In genomic region chr7:89392388-89392787, GRCm38 (mm10) we compare ENCODE assay signal across 21 mouse cellular contexts. TPM values are rescaled to one million over a fixed set of nuclear protein-coding genes. Genes with fewer than 3 reads are reported as not detected.
DNase-seq lines count a peak whose midpoint lies in the region; ATAC-seq and TF ChIP-seq lines count a peak whose summit lies in the region.
"Had no signal": no experiment of that assay in that cellular context is flagged by ENCODE, and none has a peak within 500 bp of the region (broad histone marks: within the 10 kb centered on the region; RNA-seq: fewer than 3 reads in every experiment).

No protein-coding gene starts in this region.

- H3K4me3 ChIP-seq in gastrocnemius, adult 2 months = peak overlapping the region; percentile 35
- no peak overlapping the region for H3K4me3 ChIP-seq in kidney, embryonic 16.5 days (ENCODE audit: low read length)
- H3K4me3 ChIP-seq: embryonic facial prominence, embryonic 10.5 days; heart, embryonic 15.5 days; hindbrain, embryonic 12.5 days; liver, embryonic 12.5 days had no signal

- no peak overlapping the region for H3K9ac ChIP-seq in kidney, embryonic 16.5 days (replicated peaks; ENCODE audit: low read length)
- H3K9ac ChIP-seq: heart, embryonic 15.5 days; hindbrain, embryonic 12.5 days; liver, embryonic 12.5 days; lung, embryonic 14.5 days had no signal

- no peak overlapping the region for H3K4me2 ChIP-seq in kidney, embryonic 16.5 days (replicated peaks; ENCODE audit: low read depth, low read length)
- H3K4me2 ChIP-seq: heart, embryonic 15.5 days; hindbrain, embryonic 12.5 days; liver, embryonic 12.5 days; lung, embryonic 14.5 days had no signal

- H3K27me3 ChIP-seq in kidney, embryonic 16.5 days (ENCODE audit: insufficient read depth, low read length) = no peaks in the 10 kb centered on the region
- H3K27me3 ChIP-seq: heart, embryonic 15.5 days; hindbrain, embryonic 12.5 days; liver, embryonic 12.5 days had no signal

- no peak for TF ChIP-seq CTCF in gastrocnemius, adult 2 months (IDR thresholded peaks at IDR 0.05)

- H3K9me3 ChIP-seq in kidney, embryonic 16.5 days (ENCODE audit: low read length) = no peaks in the 10 kb centered on the region
- H3K9me3 ChIP-seq: embryonic facial prominence, embryonic 10.5 days; G1E; heart, embryonic 15.5 days; hindbrain, embryonic 12.5 days; liver, embryonic 12.5 days had no signal

- H3K4me1 ChIP-seq in kidney, embryonic 16.5 days (ENCODE audit: insufficient read depth, low read length) = peaks cover 18% of the 10 kb centered on the region
- H3K4me1 ChIP-seq: embryonic facial prominence, embryonic 10.5 days; hindbrain, embryonic 12.5 days; liver, embryonic 12.5 days had no signal

- ATAC-seq in kidney, embryonic 16.5 days (ENCODE audit: low FRiP score, low TSS enrichment) = no peak
- ATAC-seq: activated CD4-positive, CD25-positive, alpha-beta regulatory T cell, adult 4 months; liver, embryonic 12.5 days had no signal

- no peak for DNase-seq in gastrocnemius, adult 2 months
- DNase-seq in gastrocnemius, postnatal 25 days = no peak
- DNase-seq in kidney, adult 9 months = peak; percentile 80
- DNase-seq in adipocyte (ENCODE audit: low spot score) = peak; percentile 54
- DNase-seq in adrenal gland, postnatal 36 days = peak; percentile 48 to 55
- no peak for DNase-seq in left cerebral cortex, adult 9 months (ENCODE audit: low spot score in 2 of 2)
- DNase-seq: cerebellum, adult 2 months; cerebellum, postnatal 36 days; left cerebral cortex, postnatal 4 days; lung, embryonic 14.5 days; lung, postnatal 4 days; right cerebral cortex, postnatal 4 days; thymus, postnatal 14 days had no signal

- H3K36me3 ChIP-seq in kidney, embryonic 16.5 days (ENCODE audit: insufficient read depth, low read length) = no peaks in the 10 kb centered on the region
- H3K36me3 ChIP-seq: G1E; heart, embryonic 15.5 days; hindbrain, embryonic 12.5 days; liver, embryonic 12.5 days had no signal

- H3K27ac ChIP-seq in gastrocnemius, adult 2 months = peak overlapping the region; percentile 71
- H3K27ac ChIP-seq in kidney, embryonic 16.5 days (ENCODE audit: low read length) = no peak overlapping the region
- H3K27ac ChIP-seq: embryonic facial prominence, embryonic 10.5 days; heart, embryonic 15.5 days; hindbrain, embryonic 12.5 days; kidney, postnatal 0 days; liver, embryonic 12.5 days had no signal

- intact Hi-C loops in gastrocnemius, adult 2 months (cut with DNase I) = no loop called here

- 72% methylated on average over 4 of the region's 4 CpGs for WGBS in kidney, embryonic 16.5 days

RNA-seq across cellular contexts. Expression of gene Tmem135, which starts 11.6 kb away (rescaled TPM):
- 10 to 100 TPM; 13.2 to 19.6 TPM for total RNA-seq in gastrocnemius, adult 2 months (2021)
- 10 to 100 TPM; 13.1 to 21.6 TPM for total RNA-seq in gastrocnemius, postnatal 25 days (2021)
- 37.6 and 39.9 TPM in 2 replicates for polyA plus RNA-seq in kidney, embryonic 16.5 days (2015; fragmentation: Nextera tagmentation; extraction: Ambion mirVana)
- 100 to 1,000 TPM in 1 of 2 experiments, 10 to 100 TPM in 1; 85.2 to 126 TPM for total RNA-seq in adrenal gland, postnatal 36 days (2021)

RNA-seq across cellular contexts. Expression of gene Fzd4, which starts 11.8 kb away (rescaled TPM):
- total RNA-seq in gastrocnemius, adult 2 months (2021) = 10 to 100 TPM; 30.6 to 32.4 TPM
- total RNA-seq in gastrocnemius, postnatal 25 days (2021) = 10 to 100 TPM; 22.0 to 39.9 TPM
- polyA plus RNA-seq in kidney, embryonic 16.5 days (2015; fragmentation: Nextera tagmentation; extraction: Ambion mirVana) = 28.1 and 31.0 TPM in 2 replicates
- total RNA-seq in adrenal gland, postnatal 36 days (2021) = 10 to 100 TPM; 41.2 to 43.4 TPM
- polyA plus RNA-seq: activated CD4-positive, CD25-positive, alpha-beta regulatory T cell, adult 4 months; G1E had no signal

Comparison
In these comparisons a context has a peak if more than half of its experiments do, and no peak if none do; other contexts are left out.
1. DNase-seq: peak in kidney, adult 9 months (single experiment), adipocyte (single experiment) and adrenal gland, postnatal 36 days (2 of 2); none in gastrocnemius, adult 2 months (single experiment), gastrocnemius, postnatal 25 days (single experiment) and left cerebral cortex, adult 9 months (0 of 2).